Mouse (Mus musculus): ENCODE data around the gene Nfia. TPM values are rescaled to one million over a fixed set of nuclear protein-coding genes. Genes with fewer than 3 reads are reported as not detected.

The Nfia gene
- polyA plus RNA-seq, 1 experiment from 2014 or later, result 56.7 TPM

DNA sequence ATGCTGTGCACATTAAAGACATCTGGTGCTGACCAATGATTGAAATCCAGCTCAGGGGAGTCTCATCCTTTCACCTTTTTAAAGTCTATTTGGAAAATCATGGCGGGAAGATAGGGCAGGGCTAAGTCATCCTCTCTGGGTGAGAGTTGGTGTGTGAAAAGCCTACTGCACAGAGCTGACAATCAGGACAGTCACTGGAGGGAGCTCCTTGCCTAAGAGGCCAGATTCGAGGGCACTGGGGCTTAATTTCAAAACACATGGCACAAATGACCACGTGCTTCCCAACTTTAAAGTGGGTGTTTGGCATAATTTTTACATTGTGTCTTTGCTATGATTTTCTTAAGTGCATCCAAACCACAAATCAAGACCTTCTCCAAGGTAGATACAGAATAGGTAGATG is 146.1 kb downstream of the Nfia start:
- Histone ChIP-seq H3K4me3 (replicated peaks) (no peak overlapping the region), H3K36me3 (no peaks in the 10 kb centered on the region), H3K9me3 (no peaks in the 10 kb centered on the region), H3K27me3 (no peaks in the 10 kb centered on the region), H3K4me1 (replicated peaks) (peaks cover 27% of the 10 kb centered on the region), H3K4me2 (no peak overlapping the region), H3K9ac (replicated peaks) (no peak overlapping the region), H3K27ac (no peak overlapping the region)
- 56% methylated on average over 3 of the region's 3 CpGs for WGBS
- no peak for ATAC-seq (ENCODE audit: insufficient number of reproducible peaks, insufficient read depth, low FRiP score, low TSS enrichment, low read depth)

GRCm38 (mm10) chr4:97919773-97920172 is 147.2 kb downstream of the Nfia start:
- 61% methylated on average over 2 of the region's 2 CpGs for WGBS
- Histone ChIP-seq H3K27ac (no peak overlapping the region), H3K9me3 (no peaks in the 10 kb centered on the region), H3K36me3 (no peaks in the 10 kb centered on the region), H3K4me2 (no peak overlapping the region), H3K27me3 (no peaks in the 10 kb centered on the region), H3K4me1 (replicated peaks) (peaks cover 35% of the 10 kb centered on the region), H3K4me3 (replicated peaks) (no peak overlapping the region), H3K9ac (replicated peaks) (no peak overlapping the region)
- no peak for ATAC-seq (ENCODE audit: insufficient number of reproducible peaks, insufficient read depth, low FRiP score, low TSS enrichment, low read depth)

DNA sequence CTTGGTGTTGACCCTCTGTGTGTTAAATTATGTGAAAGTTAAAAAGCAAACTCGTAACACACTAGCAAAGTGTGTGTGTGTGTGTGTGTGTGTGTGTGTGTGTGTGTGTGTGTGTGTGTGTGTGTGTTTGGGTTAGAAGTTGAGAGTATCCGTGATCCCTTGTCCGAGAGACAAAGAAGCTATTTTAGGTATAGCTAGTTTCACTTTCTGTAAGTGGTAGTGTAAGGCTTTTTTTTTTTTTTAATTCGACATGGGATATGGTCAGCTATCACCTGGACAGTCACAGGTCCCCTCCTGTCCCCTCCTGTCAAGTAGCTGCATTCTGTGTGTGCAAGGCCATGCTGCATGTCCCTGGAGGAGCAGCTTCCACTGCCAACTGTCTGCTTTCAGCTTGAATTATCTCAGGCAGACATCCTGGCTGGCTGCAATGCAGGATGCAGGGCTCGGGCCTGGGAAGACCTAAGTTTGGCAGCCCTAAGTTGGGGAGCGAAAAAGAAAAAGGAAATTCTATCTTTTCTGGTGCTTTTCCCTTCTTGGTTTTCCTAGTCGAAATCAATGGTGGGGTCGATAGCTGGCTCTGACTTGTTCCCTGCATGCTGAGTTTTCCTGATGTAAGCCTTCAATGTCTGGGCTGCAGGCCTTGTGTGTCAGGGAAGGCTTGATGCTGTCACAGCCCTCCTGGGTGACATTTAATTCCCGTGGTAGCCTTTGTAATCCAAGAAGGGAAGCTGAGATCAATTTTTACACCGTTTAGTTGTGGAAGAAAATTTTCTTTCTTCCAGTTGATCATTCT is 147.9 kb downstream of the Nfia start:
- no peaks in the 10 kb centered on the region for H3K36me3 ChIP-seq
- H3K27me3 ChIP-seq, result no peaks in the 10 kb centered on the region
- H3K4me1 ChIP-seq (replicated peaks), result peaks cover 39% of the 10 kb centered on the region
- no peaks in the 10 kb centered on the region for H3K9me3 ChIP-seq
- WGBS, result 66% methylated on average over 10 of the region's 10 CpGs
- peak overlapping the region; percentile 59; the same call in 1 of the 2 replicates for H3K27ac ChIP-seq
- no peak overlapping the region for H3K4me3 ChIP-seq (replicated peaks)
- ATAC-seq (ENCODE audit: insufficient number of reproducible peaks, insufficient read depth, low FRiP score, low TSS enrichment, low read depth), result no peak
- H3K4me2 ChIP-seq, result no peak overlapping the region
- H3K9ac ChIP-seq (replicated peaks), result no peak overlapping the region

DNA sequence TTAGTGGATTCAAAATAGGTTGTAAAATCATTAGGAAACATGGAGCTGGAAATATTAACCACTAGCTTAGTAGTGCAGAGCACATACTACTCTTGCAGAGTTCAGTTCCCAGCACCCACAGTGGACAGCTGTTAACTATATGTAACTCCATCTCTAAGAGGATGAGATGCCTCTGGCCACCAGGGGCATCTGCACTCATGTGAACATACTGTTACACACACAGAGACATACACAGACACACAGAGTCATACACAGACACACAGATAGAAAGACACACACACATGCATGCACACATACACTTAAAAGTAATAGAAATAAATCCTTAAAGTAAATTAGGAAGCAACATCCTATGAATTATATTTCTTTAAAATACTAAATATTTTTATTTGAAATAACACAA is 149.1 kb downstream of the Nfia start:
- Histone ChIP-seq H3K9me3 (no peaks in the 10 kb centered on the region), H3K9ac (replicated peaks) (no peak overlapping the region), H3K4me2 (no peak overlapping the region), H3K4me3 (replicated peaks) (no peak overlapping the region), H3K27me3 (no peaks in the 10 kb centered on the region), H3K36me3 (no peaks in the 10 kb centered on the region), H3K27ac (no peak overlapping the region), H3K4me1 (replicated peaks) (peaks cover 44% of the 10 kb centered on the region)
- ATAC-seq (ENCODE audit: insufficient number of reproducible peaks, insufficient read depth, low FRiP score, low TSS enrichment, low read depth), result no peak

GRCm38 (mm10) chr4:97923248-97923647 is 150.7 kb downstream of the Nfia start:
- H3K9ac ChIP-seq (replicated peaks), result no peak overlapping the region

GRCm38 (mm10) chr4:97923876-97924316 is 151.4 kb downstream of the Nfia start:
- H3K4me2 ChIP-seq, result no peak overlapping the region
- H3K27me3 ChIP-seq, result no peaks in the 10 kb centered on the region
- H3K4me1 ChIP-seq (replicated peaks), result peaks cover 53% of the 10 kb centered on the region
- H3K9ac ChIP-seq (replicated peaks), result no peak overlapping the region
- 0 out of 2 replicates have a peak overlapping the region, but pooled peaks have one; percentile 35 for H3K27ac ChIP-seq
- H3K9me3 ChIP-seq, result no peaks in the 10 kb centered on the region
- 91% methylated on average over 8 of the region's 8 CpGs for WGBS
- no peaks in the 10 kb centered on the region for H3K36me3 ChIP-seq
- ATAC-seq (ENCODE audit: insufficient number of reproducible peaks, insufficient read depth, low FRiP score, low TSS enrichment, low read depth), result no peak
- no peak overlapping the region for H3K4me3 ChIP-seq (replicated peaks)

More at GRCm38 (mm10) chr4:97923248-97923647, 150.7 kb downstream of the Nfia start:
- Histone ChIP-seq H3K4me3 (replicated peaks) (no peak overlapping the region), H3K27ac (no peak overlapping the region), H3K4me1 (replicated peaks) (peaks cover 53% of the 10 kb centered on the region), H3K36me3 (no peaks in the 10 kb centered on the region), H3K4me2 (no peak overlapping the region), H3K9me3 (no peaks in the 10 kb centered on the region), H3K27me3 (no peaks in the 10 kb centered on the region)
- 89% methylated on average over 5 of the region's 5 CpGs for WGBS
- ATAC-seq (ENCODE audit: insufficient number of reproducible peaks, insufficient read depth, low FRiP score, low TSS enrichment, low read depth), result no peak

DNA sequence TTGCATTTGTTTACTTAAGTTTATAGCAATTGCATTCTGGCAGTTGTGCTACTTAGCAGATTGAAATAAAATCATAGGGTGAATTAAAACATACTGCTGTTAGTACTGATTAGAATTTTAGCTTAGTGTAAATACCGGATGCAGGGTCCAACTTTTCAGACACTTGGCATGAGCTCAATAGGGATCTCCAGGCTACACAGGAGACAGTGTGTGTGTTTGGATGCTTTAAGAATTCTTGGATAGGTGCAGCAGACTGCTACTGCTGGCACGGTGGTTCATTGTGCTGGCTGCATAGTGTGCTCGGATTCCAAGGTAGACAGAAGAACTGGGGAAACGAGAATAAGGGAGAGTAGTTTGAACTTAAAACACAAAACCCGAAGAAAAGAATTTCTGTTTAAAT is 151.9 kb downstream of the Nfia start:
- Histone ChIP-seq H3K27me3 (no peaks in the 10 kb centered on the region), H3K9ac (replicated peaks) (no peak overlapping the region), H3K9me3 (no peaks in the 10 kb centered on the region), H3K4me2 (no peak overlapping the region), H3K27ac (no peak overlapping the region), H3K4me1 (replicated peaks) (peaks cover 57% of the 10 kb centered on the region), H3K36me3 (no peaks in the 10 kb centered on the region), H3K4me3 (replicated peaks) (no peak overlapping the region)
- 74% methylated on average over 5 of the region's 5 CpGs for WGBS
- no peak for ATAC-seq (ENCODE audit: insufficient number of reproducible peaks, insufficient read depth, low FRiP score, low TSS enrichment, low read depth)

DNA sequence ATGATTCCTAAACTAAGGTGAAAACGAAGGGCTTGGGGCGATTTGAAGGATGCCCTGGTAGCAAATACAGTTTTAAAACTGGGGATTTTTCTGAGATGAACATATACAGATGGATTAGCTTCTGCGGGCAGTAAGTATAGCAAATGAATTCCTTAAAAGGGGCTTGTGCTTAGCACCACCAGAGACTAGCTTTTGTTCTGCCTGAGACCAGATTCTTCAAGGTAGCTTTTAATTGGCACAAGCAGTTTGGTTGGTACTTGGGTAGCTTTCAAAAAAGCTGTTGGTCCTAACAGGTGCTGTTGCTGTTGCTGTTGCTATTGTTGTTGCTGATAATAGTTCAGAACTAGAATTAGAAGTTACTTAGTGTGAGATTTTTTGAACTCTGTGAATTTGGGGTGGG is 152.3 kb downstream of the Nfia start:
- no peaks in the 10 kb centered on the region for H3K36me3 ChIP-seq
- no peak overlapping the region for H3K27ac ChIP-seq
- no peak overlapping the region for H3K4me2 ChIP-seq
- H3K9ac ChIP-seq (replicated peaks), result no peak overlapping the region
- WGBS, result 82% methylated on average over 3 of the region's 3 CpGs
- H3K27me3 ChIP-seq, result no peaks in the 10 kb centered on the region
- no peak overlapping the region for H3K4me3 ChIP-seq (replicated peaks)
- H3K4me1 ChIP-seq (replicated peaks), result peaks cover 60% of the 10 kb centered on the region
- H3K9me3 ChIP-seq, result no peaks in the 10 kb centered on the region
- ATAC-seq (ENCODE audit: insufficient number of reproducible peaks, insufficient read depth, low FRiP score, low TSS enrichment, low read depth), result no peak

DNA sequence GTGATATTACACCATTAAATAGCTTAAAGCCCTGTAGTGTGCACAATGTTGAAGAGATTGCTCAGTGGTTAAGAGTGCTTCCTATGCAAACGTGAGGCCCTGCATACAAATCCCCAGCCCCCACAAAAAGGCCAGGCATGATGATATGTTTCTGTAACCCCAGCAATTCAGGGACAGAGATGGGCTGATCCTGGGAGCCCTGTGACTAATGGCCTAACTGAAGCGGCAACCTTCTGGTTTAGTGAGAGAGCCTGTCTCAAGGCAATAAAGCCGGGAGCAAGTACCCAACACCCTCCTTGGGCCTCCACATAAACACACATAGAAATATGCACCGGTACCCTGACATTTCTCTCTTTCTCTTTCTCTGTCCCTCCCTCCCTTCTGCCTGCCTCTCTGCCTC is 153.1 kb downstream of the Nfia start:
- H3K27me3 ChIP-seq, result no peaks in the 10 kb centered on the region
- no peak overlapping the region for H3K9ac ChIP-seq (replicated peaks)
- peaks cover 56% of the 10 kb centered on the region for H3K4me1 ChIP-seq (replicated peaks)
- WGBS, result 41% methylated on average over 4 of the region's 4 CpGs
- no peak overlapping the region for H3K27ac ChIP-seq
- H3K9me3 ChIP-seq, result no peaks in the 10 kb centered on the region
- no peaks in the 10 kb centered on the region for H3K36me3 ChIP-seq
- H3K4me3 ChIP-seq (replicated peaks), result no peak overlapping the region
- ATAC-seq (ENCODE audit: insufficient number of reproducible peaks, insufficient read depth, low FRiP score, low TSS enrichment, low read depth), result no peak
- no peak overlapping the region for H3K4me2 ChIP-seq

GRCm38 (mm10) chr4:97926607-97927308 is 154.2 kb downstream of the Nfia start:
- H3K27me3 ChIP-seq, result no peaks in the 10 kb centered on the region
- H3K4me3 ChIP-seq (replicated peaks), result no peak overlapping the region
- no peak for ATAC-seq (ENCODE audit: insufficient number of reproducible peaks, insufficient read depth, low FRiP score, low TSS enrichment, low read depth)
- 76% methylated on average over 5 of the region's 5 CpGs for WGBS
- peaks cover 54% of the 10 kb centered on the region for H3K4me1 ChIP-seq (replicated peaks)
- H3K27ac ChIP-seq, result no peak overlapping the region
- no peaks in the 10 kb centered on the region for H3K9me3 ChIP-seq
- no peak overlapping the region for H3K4me2 ChIP-seq
- no peak overlapping the region for H3K9ac ChIP-seq (replicated peaks)
- no peaks in the 10 kb centered on the region for H3K36me3 ChIP-seq

- Histone ChIP-seq H3K27ac (no peak overlapping the region), H3K9me3 (no peaks in the 10 kb centered on the region), H3K9ac (replicated peaks) (no peak overlapping the region), H3K4me3 (replicated peaks) (no peak overlapping the region), H3K4me1 (replicated peaks) (peaks cover 54% of the 10 kb centered on the region), H3K4me2 (no peak overlapping the region), H3K36me3 (no peaks in the 10 kb centered on the region), H3K27me3 (no peaks in the 10 kb centered on the region)
- WGBS, result 85% methylated on average over 3 of the region's 3 CpGs
- no peak for ATAC-seq (ENCODE audit: insufficient number of reproducible peaks, insufficient read depth, low FRiP score, low TSS enrichment, low read depth)
These were observed 154.7 kb downstream of the Nfia start for GRCm38 (mm10) chr4:97927309-97927656.

Measured in limb, embryonic 12.5 days (tissue).